Mouse (Mus musculus) WW6 (cell line): ENCODE data around the gene 1700102P08Rik.
A peak's percentile ranks its signal among the peaks of the same experiment; 100 is the strongest.

Experiments
- DNase-seq: peaks from one replicate; pipeline ENCODE4 v3.0.0-alpha.2; 2013; ENCODE audit warnings: low read depth, low spot score

1700102P08Rik gene

DNA sequence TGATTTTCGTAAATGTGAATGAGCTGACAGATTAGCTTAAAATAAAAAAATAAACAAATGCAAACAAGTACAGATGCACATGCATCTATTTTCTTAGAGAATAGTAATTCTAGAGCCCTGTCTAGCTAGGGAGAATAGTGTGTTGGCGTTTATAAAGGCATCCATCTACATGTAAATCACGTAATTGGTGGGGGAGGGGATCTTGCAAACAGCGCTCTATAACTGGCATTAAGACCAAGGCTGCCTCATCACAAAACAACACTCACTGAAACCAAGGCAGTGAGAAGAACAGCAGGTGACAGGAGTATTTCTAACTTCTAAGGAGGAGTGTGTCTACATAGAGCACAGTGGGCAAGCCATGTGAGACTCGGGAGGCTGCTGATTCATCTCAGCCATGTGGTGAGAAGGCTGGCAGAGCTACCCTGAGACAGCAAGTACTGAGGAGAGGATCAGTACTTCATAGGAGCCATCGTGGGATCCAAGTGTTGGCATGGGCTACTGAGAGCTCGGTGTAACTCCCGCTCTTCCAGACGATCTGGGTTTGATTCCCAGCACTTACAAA lies 18.9 kb downstream of the 1700102P08Rik start:
- DNase-seq, result no peak

DNA sequence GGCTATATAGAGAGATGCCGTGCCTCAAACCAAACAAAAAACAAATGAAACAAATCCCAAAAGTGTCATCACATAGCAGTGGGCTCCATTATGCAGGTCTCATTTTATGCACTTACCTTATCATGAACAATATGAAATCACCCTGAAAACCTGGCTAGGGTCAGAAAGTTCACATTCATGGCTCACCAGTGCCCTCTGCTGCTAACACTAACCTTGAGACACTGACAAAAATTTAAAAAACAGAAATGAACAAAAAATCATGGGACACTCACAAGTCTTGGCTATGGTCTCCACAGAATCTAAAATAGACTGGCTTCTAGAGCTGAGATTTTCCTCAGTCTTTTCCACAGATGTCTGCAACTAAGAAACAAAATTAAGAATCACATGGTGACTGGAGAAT lies 19.6 kb downstream of the 1700102P08Rik start:
- no peak for DNase-seq

DNA sequence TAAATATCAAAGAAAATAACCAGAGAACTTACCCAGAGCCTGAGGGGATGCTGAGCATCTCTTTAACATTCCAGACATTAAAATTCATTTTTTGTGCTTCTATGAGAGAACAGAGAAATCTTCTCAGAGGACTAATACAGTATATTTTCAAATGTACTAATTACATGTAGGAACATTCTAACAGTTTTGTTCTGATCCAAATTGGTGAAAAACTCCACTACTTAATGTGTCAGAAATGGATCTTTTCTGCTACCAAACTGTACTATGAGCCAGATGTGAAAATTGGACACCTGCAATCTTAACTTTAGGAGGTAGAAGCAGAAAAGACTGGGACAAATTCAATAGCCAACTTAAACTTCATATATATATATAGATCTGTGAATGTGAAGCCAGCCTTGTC lies 35.8 kb downstream of the 1700102P08Rik start, which contains the start of gene Ccdc36:
Gene Ccdc36, minus strand, starts transcription at position 101 of the 400 bp plus-strand sequence.
- no peak for DNase-seq

DNA sequence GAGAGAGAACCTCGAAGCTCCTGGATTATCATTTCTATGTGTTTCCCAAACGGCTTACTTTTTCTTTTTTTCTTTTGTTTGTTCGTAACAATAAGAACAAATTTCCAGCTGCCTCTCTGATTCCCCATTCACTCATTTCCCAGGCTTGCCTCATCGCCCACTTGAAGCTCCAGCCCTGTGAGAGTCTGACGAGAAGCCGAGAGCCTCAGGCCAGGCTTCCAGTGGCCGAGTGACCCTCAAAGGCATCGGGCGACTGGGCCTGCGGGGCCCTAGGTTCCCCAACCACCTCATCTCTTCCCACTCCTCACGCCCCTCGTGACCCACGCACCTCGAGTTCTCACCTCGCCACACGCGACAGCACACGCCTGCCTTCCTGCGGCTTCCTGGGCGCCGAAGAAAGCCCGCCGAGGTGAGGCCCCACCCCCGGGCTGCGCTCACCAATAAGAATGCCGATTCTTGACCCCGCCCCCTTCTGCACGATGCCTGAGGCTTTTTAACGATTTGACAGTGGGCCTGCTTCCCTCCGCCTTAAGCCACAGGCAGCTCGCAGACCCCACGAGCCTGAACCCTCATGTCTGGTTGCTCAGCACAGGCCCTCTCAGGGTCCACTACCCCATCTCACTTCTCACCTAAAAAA lies 38.9 kb downstream of the 1700102P08Rik start:
- peak; percentile 62 for DNase-seq

DNA sequence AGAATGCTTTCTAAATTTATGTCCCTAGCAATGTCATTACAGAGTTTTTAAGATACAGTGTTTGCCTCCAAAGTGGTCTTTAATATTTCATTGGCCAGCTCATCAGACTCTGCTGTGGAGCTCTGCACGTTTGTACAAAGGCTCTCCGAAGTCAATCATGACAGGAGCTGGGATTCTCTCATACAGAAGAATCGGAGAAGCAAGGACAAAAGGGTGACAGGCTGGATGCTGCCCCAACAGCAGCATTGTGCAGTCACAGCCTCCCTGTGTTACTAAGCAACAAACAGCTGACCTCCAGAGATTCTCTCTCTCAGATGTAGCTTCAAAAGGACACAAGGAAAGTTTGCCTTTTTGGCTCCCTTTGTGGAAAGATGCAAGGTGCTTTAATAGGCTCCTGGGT lies 43.6 kb downstream of the 1700102P08Rik start, which contains the start of gene BC048562:
Gene BC048562, plus strand, starts transcription at position 301 of the 400 bp plus-strand sequence.
- no peak for DNase-seq

DNA sequence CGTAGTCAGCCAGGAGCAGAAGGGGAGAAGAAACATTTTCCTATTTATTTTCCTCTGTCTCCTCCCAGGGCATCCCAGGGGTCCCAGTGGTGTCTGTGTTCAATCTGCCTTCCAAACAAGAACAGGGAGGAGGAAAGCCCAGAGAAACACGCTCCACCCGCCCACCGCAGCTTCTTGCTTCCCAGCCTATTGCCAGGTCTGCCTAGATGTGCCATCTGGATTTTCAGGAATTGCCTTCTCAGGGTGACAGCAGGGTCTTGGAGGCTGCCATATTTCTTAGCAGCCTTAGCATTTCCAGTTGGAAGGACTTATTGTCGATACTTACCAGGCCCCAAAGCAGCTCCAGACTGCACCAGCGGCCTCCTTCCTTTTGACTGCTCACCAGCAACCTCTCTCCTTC lies 46.6 kb downstream of the 1700102P08Rik start:
- no peak for DNase-seq

DNA sequence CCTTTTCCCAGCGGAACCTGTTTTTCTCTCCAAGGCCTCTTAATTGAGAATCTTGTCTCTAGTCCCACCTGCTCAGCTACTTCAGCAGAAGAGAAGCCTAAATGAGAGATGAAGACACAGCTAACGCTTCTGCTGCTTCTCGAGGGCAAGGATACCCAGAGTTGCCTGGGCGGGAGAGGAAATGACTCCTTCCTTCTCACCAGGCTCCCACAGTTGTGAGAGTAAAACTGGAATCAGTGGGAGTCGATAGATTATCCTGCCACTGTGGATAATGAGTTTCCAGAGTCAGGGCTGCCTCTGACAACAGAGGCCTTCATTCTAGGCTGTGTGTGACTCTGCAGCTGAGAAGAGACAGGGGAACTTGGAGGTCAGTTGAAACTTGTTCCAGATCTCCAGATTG lies 47.9 kb downstream of the 1700102P08Rik start:
- no peak for DNase-seq

DNA sequence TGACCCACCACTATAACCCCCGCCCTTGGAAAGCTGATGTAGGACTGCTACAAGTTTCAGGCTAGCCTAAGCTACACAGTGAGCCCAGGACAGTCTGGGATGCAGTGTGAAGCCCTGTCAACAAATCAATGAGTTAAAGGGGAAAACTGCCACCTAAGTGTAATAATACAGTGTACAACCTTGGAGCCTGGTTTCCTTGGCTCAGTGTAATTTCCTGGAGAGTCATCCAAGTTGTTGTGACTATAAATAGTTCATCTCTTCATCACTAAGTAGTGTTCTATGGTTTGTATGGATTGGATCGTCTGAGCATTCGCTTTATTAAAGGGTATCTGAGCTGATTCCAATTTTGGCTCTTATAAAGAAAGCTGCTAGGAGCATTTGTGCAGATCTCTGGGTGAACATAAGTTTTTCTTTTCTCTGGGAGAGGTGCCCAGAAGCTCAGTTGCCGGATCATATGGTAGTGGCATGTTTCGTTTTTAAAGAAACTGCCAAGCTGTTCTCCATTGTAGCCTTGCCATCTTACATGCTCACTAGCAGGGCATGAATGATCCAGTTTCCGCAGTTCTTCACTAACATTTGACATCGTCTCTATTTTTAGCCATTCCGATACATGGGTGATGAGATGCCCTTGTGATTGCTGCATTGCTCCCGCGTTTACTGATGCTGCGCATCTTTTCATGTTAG lies 48.8 kb downstream of the 1700102P08Rik start:
- no peak for DNase-seq

DNA sequence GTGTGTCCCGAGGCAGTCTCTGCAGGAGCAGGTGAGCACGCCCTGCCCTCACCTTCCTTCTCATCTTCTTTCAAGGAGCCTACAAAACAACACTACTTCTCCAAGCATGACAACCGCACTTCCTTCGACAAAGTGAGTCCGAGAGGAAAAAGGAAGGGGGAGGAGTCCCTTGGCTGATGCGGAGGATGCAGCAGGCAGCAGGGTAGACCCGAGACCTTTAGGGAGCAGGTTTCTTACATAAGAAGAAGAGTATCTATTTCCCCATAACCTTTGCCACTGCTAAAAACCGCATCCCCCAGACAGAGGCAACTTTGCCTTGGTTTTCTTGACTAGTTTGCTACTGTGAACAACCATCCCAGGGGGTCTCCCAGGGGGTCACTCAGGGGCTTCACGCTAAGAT lies 52.5 kb downstream of the 1700102P08Rik start:
- no peak for DNase-seq

DNA sequence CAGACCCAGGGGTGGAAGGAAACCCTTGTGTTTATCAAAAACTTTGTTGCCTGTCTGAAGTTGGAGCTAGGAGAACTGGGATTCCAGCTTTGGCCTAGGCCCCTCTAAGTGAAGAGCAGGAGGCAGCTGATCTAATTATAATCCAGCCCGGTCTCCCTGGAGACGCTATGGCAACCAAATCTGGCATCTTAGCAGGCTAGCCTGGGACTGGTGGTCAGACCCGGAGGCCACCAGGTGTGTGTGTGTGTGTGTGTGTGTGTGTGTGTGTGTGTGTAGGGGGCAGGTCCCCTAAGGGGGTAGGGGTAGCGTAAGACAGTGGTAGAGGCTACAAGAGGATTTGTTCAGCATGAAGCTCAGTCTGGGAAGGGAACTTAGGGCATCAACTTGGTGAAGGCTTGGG lies 57.3 kb downstream of the 1700102P08Rik start:
- DNase-seq, result no peak

DNA sequence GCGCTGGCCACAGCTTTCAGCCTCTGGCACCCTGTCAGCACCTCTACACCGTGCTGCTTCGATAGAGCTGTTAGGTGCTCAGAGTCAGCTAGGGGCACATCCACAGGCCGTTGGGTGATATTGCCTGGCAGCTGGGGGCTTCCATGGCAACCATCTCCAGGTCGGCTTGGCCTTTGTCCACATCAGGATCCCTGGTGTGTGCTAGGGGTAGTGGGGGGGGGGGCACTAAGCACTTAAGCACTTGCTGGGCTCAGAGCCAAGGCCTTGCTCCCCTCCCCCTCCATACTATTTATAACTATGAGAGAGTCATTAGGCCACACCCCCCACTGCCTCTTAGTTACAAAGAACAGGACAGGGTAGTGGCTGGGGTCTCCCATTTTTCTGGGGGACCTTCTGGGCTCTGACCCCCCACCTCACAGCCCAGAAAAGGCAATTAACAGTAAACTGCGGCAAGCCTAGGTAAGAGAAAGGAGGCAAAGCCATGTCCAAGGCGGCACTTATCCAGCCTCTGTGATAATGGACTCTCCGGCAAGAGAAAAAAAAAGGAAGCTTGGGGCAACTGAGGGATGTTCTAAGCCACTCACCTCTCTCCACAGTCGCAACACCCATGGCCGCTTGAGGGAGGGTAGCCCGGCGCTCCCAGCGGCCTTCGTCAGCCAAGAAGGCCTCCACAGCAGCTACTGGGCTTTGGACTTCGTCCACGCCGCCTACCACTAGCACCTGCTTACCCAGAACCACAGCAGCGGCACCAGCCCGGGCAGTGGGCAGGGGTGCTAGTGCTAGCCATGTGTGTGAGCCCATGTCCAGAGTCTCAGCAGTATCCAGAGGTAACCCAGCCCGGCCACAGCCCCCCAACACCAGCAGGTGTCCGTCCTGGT lies 57.9 kb downstream of the 1700102P08Rik start:
- DNase-seq, result no peak

DNA sequence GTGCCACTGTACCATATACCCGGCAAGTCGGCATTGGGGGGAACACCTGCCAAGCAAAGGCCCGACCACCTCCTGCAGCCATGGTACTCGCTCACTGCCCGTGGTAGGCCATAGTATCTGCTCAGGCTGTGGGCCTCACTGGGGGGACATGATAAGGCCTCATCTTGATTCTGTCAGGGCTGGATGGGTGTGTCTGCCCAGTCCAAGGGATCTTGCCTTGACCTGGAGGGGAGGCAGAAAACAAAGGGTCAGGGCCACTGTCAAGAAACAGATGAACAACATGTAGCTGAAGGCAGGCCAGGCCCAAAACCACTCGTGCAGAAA lies 58.5 kb downstream of the 1700102P08Rik start:
- DNase-seq, result no peak

DNA sequence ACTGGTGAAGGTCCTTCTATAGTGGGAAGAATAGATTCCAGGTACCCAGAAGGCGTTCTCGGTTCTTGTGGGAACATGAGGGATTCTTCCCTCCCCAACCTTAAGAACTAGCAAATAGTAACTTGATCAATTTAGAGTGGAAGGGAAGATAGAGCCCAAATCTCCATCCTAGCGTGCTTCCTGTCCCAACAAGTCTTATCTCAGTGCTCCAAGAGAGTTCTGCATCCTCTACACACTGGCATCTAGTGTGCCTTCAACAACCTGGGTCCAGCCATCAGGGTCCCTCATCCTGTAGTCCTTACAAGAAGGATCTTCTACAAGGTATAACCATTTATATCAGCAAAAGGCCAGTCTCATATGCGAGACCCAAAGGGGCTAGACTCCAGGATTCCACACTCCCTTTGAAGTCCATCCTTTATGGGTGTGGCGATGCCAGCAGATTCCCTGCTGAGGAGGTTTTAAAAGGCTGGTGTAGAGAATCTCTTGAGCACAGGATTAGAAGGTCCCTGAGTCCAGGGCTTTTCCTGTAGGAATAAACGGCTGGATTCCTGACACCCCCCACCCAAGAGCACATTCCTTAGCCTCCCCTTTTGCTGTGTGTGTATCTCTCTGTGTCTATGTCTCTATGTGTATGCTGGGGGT lies 59.0 kb downstream of the 1700102P08Rik start:
- DNase-seq, result no peak

DNA sequence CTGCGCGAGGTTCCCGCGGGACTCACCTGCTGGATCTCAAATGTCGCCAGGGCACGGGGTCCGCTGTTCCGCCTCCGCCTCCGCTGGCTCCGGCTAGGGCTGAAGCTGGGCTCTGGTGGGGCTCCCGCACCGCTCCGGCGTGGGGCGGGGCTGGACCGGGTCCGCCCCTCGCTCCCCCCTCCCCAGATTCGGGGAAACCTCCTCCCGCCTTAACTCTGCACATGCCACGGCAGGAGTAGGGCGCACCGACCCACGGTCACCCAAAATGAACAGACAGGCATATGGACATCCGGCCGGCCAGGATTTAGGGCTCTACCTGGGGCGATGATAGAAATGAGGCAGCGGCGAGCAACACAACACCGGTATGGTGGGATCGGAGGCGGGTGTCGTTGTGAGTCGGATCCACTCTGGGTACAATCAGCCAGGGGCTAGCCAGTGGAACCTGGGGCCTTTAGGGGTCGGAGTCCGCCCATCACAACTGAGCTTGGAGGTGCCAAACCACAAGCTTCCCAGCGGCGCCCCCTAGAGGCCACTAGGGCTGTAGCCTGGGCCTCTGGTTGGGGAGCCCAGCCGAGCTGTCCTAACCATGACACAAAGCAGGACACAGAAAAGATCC lies 59.8 kb downstream of the 1700102P08Rik start:
- peak; percentile 70 for DNase-seq

DNA sequence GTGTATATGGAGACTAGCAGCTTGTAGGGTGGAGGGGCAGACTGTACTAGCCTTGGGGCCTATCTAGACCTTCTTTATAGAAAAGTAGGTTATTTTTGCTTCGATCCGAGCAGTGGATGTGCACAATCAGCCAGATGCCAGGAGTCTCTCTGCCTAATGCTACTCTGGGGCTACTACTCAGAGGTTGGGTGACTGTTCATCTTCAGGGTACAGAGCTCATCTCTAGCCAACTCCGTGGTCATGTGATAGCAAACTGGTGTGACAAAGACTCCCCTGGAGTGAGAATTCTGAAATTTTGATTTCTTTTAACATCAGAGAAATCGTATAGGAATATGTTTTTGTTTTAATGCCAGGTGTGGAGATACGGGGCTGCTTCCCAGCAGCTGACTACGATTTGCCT lies 60.3 kb downstream of the 1700102P08Rik start:
- no peak for DNase-seq

DNA sequence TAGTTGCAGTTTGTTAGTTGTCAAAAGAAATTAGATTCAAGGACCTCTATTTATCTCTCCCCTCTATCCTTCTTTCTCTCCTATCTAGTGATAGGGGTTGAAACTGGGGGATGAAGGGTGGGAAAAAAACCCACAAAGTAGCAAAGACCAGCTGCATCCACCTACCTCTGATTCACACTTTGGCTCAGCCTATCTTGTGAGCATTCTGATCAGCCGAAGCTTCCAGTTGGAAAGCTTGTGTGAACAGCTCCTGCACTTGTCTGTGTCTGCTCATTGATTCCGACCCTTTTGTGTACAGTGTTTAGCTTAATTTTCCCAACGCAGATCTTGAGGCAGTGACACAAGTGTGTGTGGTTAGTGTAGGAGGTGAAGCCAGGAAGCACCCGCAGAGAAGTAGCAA lies 60.9 kb downstream of the 1700102P08Rik start:
- DNase-seq, result no peak

DNA sequence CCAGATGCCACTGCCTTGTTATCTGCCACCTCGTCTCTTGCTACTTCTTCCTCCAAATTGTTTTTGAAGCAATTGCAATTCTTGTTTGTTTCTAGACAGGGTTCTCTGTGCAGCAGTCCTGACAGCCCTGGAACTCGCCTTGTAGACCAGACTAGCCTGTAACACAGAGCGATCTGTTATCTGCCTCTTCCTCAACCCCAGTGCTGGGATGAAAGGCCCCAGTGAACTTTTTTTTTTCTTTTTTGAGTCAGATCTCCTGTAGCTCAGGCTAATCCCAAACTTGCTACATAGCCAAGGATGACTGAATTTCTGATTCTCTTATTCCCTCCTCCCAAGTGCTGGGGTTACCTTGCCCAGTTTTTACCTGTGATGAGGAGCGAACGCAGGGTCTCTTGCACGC lies 61.8 kb downstream of the 1700102P08Rik start:
- DNase-seq, result no peak

DNA sequence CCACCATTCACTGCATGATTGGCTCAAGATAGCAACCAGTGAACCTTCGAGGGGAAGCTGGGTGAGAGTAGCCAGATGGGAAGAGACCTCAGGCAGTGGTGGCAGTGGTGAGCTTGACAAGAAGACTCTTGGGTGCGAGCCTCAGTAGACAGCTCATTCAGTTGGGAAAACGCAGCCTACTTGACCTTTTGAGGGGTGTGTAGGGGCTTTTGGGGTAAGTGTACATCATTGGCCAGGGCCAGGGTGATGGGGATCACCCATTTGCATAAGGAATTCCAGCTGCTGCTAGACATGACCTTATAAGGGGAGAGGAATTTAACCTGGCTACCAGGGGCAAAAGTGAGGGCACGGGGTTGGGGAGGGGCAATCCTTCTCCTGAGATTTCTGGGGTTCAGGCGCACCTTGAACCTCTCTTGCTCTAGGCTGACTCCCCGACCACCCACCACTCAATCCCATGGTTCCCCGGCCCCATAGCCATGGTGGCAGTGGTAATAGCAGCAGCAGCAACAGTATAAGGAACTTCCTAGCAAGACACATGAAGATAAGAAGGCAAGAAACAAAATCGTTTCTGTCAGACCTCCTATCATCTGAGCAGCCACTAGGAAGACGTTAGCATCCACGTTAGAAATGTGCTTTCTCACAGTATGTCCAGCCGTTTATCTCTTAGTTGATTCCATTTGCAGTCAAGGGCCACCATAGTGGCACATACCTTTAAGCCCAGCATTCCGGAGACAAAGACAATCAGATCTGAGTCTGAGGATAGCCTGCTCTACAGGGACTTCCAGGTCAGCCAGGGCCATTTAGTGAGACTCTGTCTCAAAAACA lies 63.4 kb downstream of the 1700102P08Rik start:
- DNase-seq, result no peak

DNA sequence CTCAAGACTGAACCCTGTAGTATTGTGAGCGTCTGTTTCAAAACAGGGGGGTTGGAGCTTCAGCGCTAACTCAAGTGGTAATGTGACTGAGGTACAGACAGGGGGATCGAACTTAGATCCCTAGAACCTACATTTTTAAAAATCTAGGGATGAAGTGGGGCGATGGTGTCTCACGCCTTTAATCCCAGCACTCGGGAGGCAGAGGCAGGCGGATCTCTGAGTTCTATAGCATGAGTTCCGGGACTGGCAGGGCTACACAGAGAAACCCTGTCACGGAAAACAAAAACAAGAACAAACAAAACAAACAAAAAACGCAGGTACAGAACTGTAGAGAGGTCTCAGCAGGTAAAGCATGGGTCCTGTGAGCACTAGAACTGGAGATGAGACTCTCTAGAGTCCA lies 64.3 kb downstream of the 1700102P08Rik start:
- no peak for DNase-seq

DNA sequence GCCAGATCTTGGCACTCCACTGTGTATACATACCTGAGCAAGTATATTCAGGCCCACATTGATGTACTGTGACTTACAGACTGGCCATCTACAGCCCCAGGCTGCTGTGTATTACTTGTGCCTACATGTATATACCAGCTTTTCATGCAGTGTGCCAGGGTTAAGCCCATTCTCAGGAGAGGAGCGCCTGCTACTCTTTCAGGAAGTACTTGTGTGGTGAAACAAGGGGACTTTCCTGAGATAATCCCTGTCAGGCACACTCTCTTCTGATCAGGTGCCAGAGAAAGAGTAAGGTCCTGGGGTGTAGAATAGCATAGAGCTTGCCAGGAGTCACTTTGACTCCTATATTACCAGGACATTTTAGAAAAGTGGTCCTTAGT lies 67.3 kb downstream of the 1700102P08Rik start:
- DNase-seq, result no peak
